11 mouse cellular contexts compared by ENCODE assay signal in the genomic region with DNA sequence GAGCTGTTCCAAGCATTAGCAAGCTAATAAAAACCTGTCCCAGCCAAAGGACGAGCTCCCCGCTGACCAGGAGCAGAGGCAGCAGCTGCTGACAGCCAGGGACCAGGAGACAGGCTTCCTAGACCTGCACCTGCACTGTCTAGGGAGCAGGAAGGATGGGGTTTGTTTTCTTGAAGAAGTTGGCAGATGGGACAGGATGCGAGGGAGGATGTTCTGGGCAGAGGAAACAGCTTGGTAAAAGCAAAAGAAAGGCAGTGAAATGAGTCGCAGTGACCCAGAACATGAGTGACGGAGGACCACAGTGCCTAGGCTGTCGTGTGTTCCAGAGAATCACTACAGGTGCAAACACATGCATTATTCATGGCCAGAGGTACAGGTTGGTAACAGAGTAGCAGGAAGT. TPM values are rescaled to one million over a fixed set of nuclear protein-coding genes. Genes with fewer than 3 reads are reported as not detected.
DNase-seq lines count a peak whose midpoint lies in the region; ATAC-seq lines count a peak whose summit lies in the region.
"Had no signal": no experiment of that assay in that cellular context is flagged by ENCODE, and none has a peak within 500 bp of the region (broad histone marks: within the 10 kb centered on the region; RNA-seq: fewer than 3 reads in every experiment).

No protein-coding gene starts in this region.

- H3K4me1 ChIP-seq in kidney, embryonic 16.5 days (ENCODE audit: insufficient read depth, low read length): peaks cover 17% of the 10 kb centered on the region
- H3K4me1 ChIP-seq in heart, embryonic 14.5 days (ENCODE audit: control insufficient read depth in 2 of 2, insufficient read depth in 2 of 2, low read length in 2 of 2): peaks cover 19 to 51% of the 10 kb centered on the region in 2 experiments

- H3K4me3 ChIP-seq in kidney, embryonic 16.5 days (ENCODE audit: low read length): no peak overlapping the region
- no peak overlapping the region for H3K4me3 ChIP-seq in heart, embryonic 14.5 days (ENCODE audit: control insufficient read depth in 1 of 2, insufficient read depth in 1 of 2, low read depth in 1 of 2, low read length in 2 of 2)
- H3K4me3 ChIP-seq: liver, embryonic 12.5 days; neural tube, embryonic 13.5 days had no signal

- no peaks in the 10 kb centered on the region for H3K27me3 ChIP-seq in kidney, embryonic 16.5 days (ENCODE audit: insufficient read depth, low read length)
- H3K27me3 ChIP-seq in heart, embryonic 14.5 days (ENCODE audit: control insufficient read depth, insufficient read depth, low read length): no peaks in the 10 kb centered on the region
- H3K27me3 ChIP-seq: liver, embryonic 12.5 days; neural tube, embryonic 13.5 days had no signal

- no peak overlapping the region for H3K27ac ChIP-seq in kidney, embryonic 16.5 days (ENCODE audit: low read length)
- peak overlapping the region; percentile 30 to 75; a peak in 2 of 4 replicates for H3K27ac ChIP-seq in heart, embryonic 14.5 days (replicated peaks in 1 of 2; ENCODE audit: control insufficient read depth in 1 of 2, insufficient read depth in 1 of 2, low read depth in 2 of 2, low read length in 2 of 2)
- H3K27ac ChIP-seq: liver, embryonic 12.5 days; neural tube, embryonic 13.5 days had no signal

- peaks cover 3% of the 10 kb centered on the region; the same call in 1 of the 2 replicates for H3K36me3 ChIP-seq in kidney, embryonic 16.5 days (ENCODE audit: insufficient read depth, low read length)
- H3K36me3 ChIP-seq in heart, embryonic 14.5 days (ENCODE audit: control insufficient read depth, insufficient read depth, low read length): 0 out of 2 replicates have a peak, but pooled peaks cover 5% of the 10 kb centered on the region
- H3K36me3 ChIP-seq: liver, embryonic 12.5 days; neural tube, embryonic 13.5 days had no signal

- H3K9me3 ChIP-seq in kidney, embryonic 16.5 days (ENCODE audit: low read length): no peaks in the 10 kb centered on the region
- H3K9me3 ChIP-seq in heart, embryonic 14.5 days (ENCODE audit: control insufficient read depth, low read length): no peaks in the 10 kb centered on the region
- H3K9me3 ChIP-seq: liver, embryonic 12.5 days; neural tube, embryonic 13.5 days had no signal

- no peak overlapping the region for H3K4me2 ChIP-seq in kidney, embryonic 16.5 days (replicated peaks; ENCODE audit: low read depth, low read length)
- H3K4me2 ChIP-seq in heart, embryonic 14.5 days (ENCODE audit: low read length): no peak overlapping the region
- H3K4me2 ChIP-seq: liver, embryonic 12.5 days; neural tube, embryonic 13.5 days had no signal

- DNase-seq in cerebellum, adult 18-20 months: peak; percentile 26 to 30
- DNase-seq in cerebellum, adult 9-10 months: no peak
- peak; percentile 22 for DNase-seq in kidney, postnatal 14 days
- DNase-seq in lung, postnatal 4 days: peak; percentile 40 to 65
- no peak for DNase-seq in testis, postnatal 14 days (ENCODE audit: low spot score)
- no peak for DNase-seq in cerebellum, postnatal 14 days

- WGBS in kidney, embryonic 16.5 days: 48% methylated on average over 6 of the region's 6 CpGs
- WGBS in heart, embryonic 14.5 days: 55% methylated on average over 6 of the region's 6 CpGs

- ATAC-seq in kidney, embryonic 16.5 days (ENCODE audit: low FRiP score, low TSS enrichment): no peak
- ATAC-seq in heart, embryonic 14.5 days (ENCODE audit: insufficient number of reproducible peaks, insufficient read depth, low FRiP score, low read depth): no peak
- ATAC-seq: hindbrain, embryonic 16.5 days; liver, embryonic 12.5 days had no signal

- H3K9ac ChIP-seq in kidney, embryonic 16.5 days (replicated peaks; ENCODE audit: low read length): no peak overlapping the region
- no peak overlapping the region for H3K9ac ChIP-seq in heart, embryonic 14.5 days (ENCODE audit: low read length)
- H3K9ac ChIP-seq: liver, embryonic 12.5 days; neural tube, embryonic 13.5 days had no signal

RNA-seq across cellular contexts. Expression of a gene that starts 27.7 kb away (rescaled TPM):
- polyA plus RNA-seq in kidney, embryonic 16.5 days (2015; fragmentation: Nextera tagmentation; extraction: Ambion mirVana): 21.8 and 22.7 TPM in 2 replicates
- 26.7 and 27.0 TPM in 2 replicates for polyA plus RNA-seq in heart, embryonic 14.5 days (2014; fragmentation: Nextera tagmentation; extraction: Ambion mirVana)

Comparison
In these comparisons a context has a peak if more than half of its experiments do, and no peak if none do; other contexts are left out.
1. DNase-seq: peak in cerebellum, adult 18-20 months (2 of 2), kidney, postnatal 14 days (single experiment) and lung, postnatal 4 days (2 of 2); none in cerebellum, adult 9-10 months (single experiment), testis, postnatal 14 days (single experiment) and cerebellum, postnatal 14 days (0 of 2).